Mouse (Mus musculus) ovary, adult 18-20 months (tissue): Measurements from ENCODE around the gene Naa15.
"Not testable (repeated sequence)": the region's sequence is repeated elsewhere in the genome, so short reads cannot be mapped to it uniquely, and the experiment has no call there.

Source experiments
- DNase-seq: peaks from one replicate; pipeline ENCODE4 v3.0.0; 2022; ENCODE audit warnings: low spot score, mixed read lengths

The Naa15 gene

DNA sequence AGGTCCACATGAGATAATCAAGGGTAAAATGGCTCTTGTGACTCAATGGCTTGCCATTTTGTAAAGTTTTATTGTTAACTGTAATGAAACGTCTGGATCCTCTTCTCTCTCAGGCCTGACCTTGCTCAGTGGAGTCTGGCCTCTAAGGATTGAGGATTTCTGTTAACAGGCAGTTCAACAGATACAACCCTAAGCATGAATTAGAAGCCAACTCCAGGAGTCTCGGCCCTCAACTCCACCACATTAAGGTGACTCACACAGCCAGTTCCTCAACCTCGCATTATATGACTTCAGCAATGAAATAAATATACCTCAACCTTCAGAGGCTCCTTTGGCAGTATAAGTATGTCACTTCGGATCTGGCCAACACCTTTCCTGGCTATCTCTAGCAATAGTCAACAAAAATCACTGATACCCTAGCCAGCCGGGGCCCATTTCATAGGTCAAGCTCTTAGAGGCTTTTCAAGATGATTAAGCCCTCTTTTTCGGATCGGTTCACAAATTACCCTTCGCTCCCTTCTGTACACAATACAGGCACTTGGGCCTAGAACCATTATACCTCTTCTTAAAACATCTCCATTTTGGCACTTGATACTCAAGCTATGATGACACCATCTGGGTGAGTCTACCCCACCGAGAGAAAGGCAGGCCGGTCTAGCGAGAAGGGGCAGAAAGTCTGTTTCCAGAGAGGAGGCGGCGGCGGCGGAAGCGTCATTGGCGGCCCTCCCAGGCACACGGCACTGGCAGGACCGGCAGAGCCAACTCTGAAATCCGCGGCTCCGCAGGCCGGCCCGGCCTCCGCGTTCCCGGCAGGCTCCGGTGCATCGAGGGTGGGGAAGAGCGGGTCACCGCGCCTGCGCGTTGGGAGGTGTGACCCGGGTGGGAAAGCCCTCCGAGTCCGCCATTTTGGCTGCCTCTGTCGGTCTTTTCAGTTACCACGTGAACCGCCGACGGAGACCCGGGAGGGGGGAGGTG is at the start of gene Naa15:
Gene Naa15, plus strand, starts transcription at position 51 of the 975 bp plus-strand sequence.
- peak; percentile 93 for DNase-seq

DNA sequence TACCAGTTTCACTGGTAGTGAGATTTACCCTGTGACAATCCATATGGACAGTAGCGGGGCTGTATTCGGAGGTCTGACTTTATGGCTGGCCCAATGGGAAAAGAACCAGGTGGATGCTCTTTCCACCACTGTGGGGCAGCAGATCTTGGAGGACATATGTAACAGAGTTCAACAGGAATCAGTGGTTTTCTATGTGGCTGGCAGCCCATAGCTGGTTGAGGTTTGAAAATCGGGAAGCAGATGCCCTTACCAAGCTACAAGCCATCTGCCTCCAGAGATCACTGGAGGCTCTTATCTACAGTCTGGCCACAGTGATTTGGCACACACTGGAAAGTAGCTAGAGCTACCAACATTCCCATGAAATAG is 49.4 kb upstream of the Naa15 start:
- DNase-seq, result no peak

DNA sequence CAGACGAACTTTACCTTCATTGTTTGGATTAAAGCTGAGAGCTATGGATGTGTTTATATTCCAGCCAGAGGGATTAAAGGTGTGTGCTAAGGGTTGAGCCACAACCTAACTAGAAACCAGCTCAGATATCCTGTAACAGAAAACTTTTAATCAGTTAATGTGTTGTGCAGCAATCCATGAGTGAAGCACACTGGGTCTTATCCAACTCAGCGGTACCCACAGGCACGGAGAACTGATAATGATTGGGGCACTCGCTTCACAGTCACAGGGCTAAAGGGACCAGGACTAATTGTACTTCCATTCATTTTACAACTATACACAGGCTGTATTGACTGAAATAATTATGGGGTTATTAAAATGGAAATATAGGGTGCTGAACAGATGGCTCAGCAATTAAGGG is 48.0 kb upstream of the Naa15 start:
- DNase-seq, result no peak

DNA sequence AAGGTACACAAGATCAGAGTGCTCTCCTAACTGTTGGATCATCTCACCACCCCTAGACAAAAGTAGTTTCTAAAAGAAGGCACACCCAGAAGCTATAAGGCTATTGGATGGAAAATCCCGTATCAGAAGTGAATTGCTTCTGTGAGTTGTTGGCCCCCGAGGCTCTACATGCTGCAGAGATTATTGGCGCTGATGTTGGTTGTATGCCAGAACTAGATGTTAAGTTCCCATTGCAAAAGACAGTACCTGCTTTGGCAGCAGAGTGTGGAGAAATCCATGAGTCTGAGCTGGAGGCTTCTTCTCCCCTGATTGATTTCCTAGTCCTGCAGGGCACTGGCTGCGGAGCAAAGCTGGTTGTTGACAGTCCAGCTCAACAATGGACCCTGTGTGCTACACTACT is 46.9 kb upstream of the Naa15 start:
- no peak for DNase-seq

DNA sequence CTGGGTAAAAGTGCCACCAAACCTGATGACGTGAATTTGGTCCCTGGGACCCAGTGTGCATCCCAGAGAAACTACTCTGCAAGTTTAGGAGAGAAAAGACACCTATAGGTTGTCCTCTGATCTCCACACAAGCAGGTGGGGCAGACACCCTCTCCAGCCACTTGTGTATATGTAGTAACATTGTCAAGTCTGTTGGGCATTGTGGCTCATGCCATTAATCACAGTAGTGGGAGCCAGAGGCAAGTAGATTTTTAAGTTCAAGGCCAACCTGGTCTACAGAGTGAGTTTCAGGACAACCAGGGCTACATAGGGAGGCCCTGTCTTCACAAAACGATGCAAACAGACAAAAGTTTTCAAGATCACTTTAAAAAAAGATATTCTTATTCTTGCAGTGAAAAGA is 43.1 kb upstream of the Naa15 start:
- DNase-seq, result no peak

DNA sequence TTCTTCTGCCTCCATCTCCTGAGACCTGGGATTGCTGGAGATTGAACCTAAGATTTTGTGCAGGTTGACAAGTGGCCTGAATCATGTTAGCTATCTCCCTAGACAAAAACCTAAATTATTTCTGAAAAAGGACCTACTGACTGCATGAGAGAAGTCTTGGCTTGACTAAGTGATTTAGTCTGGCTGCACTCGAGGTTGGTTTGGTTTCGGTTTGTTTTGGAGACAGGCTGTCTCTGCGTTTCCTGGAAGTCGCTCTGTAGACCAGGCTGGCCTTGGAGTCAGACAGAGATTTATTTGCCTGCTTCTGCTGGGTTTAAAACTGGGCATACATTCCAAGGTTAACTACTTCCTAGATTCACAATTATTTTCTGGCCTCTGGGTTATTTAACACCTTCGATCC is 42.1 kb upstream of the Naa15 start:
- DNase-seq, result peak; percentile 51

DNA sequence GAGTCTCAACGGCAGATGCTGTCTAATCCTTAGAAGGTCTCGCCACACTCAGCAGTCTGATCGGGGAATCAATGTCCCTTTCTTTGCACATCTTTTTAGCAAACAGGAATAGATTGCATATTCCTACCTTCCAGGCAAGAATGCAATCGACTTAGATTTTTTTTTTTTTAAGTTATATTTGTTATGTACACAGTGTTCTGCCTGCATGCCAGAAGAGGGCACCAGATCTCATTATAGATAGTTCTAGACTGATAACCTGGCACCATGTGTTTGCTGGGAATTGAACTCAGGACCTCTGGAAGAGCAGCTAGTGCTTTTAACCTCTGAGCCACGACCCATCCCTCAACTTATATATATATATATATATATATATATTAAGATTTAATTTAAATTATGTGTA is 41.4 kb upstream of the Naa15 start:
- DNase-seq, result no peak

DNA sequence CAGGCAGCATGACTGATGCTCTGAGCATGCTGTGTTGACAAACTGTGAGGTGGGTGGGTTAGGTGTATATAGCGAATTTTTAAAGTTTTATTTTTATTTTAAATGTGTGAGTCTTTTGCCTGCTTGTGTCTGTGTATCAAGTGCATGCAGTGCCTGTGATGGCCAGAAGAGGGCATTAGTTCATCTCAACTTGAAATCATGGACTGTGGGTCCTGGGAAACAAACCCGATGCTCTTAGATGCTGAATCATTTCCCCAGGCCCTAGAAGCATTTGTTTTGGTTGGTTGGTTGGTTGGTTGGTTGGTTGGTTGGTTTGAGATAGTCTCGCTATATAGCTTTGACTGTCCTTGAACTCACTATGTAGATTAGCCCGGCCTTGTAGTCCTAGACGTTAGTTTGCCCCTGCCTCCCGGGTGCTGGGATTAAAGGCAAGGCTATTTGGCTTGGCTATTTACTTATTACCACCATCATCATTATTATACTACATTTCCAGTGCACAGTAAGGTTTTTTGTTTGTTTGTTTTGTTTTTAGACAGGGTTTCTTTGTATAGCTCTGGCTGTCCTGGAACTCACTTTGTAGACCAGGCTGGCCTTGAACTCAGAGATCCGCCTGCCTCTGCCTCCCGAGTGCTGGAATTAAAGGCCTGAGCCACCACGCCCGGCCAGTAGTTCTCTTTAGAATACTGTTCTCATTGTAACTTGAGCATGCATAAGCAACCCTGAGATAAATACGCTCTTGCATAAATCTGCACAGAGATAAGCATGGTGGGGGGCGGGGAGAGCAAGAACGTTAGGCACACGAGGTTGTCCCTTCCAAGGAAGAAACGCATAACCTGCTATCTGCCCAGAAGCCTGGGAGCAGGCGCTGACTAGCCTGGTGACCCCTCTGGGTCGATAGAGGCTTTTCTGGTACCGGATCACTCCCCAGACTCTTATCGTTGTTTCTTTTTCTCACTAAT is 39.4 kb upstream of the Naa15 start:
- DNase-seq, result no peak

DNA sequence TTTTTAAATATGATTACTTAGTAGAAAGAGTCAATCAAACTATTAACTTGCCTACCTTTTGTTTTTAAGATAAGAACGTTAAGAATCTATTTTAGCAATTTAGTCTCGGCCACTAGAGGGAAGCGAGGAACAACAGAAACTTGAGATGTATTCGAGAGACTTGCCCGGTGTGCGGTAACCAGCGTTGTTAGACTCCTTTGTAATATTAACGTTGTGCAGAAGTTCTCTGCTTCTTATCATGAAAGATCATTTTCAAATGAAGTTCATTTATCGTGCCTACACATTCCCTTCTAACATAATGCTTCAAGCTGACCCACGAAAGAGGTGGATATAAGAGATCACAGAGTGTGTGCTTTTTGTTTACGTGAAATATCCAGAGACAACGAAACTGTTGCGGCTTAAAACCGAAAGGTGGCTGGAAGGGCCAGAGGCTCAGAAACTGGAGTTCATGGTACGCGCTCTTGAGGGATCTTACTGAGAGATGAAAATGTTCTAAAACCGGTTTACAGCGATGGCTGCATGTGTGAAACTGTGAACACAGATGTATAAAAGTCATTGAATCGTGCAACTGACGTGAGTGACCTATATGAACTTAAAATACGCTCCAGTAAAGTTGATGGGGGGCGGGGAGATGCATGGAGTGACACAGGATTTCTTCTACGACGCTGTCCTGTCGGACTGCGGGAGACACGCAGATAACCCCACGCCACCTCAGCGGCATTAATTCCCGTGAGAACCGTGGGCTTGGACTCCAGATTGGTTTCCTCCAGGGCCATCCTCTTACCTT is 36.9 kb upstream of the Naa15 start:
- DNase-seq, result no peak

DNA sequence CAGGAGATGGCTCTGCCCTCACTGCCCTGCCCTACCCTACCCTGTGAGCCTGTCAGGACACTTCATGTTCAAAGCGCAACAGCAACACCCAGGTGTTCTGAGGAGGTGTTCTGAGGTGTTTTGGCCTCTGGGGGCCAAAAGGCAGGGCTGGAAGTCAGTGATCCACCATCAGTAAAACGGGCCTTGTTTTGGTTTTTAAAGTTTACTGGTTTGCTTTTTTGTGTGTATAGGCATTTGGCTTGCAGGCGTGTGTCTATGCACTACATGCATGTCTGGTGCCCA is 36.3 kb upstream of the Naa15 start:
- DNase-seq, result no peak

DNA sequence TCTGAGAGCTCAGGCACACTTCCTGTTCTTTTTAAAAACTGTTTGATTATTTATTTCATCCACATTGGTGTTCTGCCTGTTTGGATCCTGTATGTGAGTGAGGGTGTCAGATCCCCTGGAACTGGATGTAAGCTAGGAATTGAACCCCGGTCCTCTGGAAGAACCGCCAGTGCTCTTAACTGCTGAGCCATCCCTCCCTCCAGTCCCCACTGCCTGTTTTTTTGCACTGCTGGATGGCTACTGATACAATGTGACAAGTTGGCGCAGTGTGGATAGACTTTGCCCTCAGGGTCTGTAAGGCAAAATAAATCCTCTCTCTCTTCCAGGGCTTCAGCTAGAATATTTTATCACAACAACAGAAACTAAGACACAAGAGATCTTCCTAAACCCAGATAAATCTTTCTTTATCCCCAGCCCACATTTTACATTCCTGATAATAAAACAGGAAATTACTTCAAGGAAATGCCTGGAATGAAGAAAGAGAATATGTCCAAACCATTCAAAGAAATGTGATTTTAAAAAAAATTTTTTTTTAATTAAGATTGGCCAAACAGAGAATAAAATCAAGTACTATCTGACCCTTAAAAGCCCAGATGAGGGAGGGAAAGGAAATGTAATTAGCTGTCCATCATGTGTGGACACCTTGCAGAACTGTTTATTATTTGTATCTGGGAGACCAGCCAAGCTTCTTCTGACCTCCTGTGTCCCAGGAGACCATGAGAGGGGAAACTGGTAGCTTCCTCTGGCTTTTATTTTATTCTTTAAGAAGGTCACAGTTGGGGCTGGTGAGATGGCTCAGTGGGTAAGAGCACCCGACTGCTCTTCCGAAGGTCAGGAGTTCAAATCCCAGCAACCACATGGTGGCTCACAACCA is 34.9 kb upstream of the Naa15 start:
- no peak for DNase-seq

DNA sequence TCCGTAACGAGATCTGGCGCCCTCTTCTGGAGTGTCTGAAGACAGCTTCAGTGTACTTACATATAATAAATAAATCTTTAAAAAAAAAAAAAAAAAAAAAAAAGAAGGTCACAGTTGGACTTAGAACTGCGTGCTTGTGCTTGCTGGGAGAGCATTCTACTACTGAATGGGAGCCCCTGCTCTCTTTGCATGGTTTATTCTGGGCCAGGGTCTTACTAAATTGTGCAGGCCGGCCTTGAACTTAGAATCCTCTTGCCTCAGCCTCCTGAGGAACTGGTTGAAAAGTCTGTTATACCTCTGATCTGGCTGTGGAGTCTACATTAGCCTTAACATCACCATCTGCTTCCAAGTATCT is 34.3 kb upstream of the Naa15 start:
- no peak for DNase-seq

DNA sequence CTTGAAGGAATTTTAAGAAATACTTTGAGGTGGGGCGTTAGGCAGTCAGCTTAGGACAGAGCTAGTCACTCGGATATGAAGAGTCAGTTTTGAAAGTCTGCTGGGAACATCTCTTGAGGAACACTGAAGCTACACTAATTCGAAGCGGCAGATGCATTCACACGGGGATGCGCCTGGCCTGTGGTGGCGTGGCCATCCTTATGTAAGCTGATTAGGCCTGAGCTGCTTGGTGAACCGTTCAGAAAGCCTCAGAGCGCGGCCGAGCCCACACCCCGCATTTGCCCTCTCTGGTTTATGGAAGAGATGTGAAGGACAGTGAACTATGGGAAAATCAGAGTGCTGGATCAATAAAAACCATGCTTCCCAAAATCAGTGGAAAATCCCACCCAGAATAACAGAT is 31.5 kb upstream of the Naa15 start:
- no peak for DNase-seq

DNA sequence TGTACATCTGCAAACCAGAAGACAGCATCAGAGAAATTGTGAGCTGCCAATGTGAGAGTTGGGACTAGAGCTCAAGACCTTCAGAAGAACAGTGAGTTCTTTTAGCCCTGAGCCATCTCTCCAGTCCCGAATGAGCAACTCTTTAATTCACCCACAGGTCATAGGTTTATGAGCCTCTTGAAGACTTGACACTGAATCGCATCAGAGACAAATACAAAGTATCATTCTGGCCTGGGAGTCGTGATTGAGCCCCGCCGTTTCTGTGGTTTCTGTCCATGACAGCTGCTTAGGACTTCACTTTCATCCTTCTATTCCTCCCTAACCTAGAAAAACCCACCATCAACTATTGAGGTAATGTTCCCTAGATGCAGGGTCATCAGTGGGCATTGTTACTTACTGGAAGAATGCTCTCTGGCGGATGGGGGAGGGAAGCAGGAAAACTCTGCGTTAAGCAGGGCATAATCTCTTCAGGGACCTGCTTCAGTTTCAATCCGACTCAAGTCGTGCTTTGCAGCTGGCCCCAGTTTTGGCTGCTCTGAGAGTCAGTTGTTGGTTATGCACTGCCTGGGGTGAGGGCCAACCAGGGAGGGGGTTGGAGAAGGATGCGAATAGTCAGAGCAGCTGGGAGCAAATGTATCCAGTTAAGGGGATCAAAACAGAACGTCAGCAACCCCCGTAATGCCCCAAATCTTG is 28.4 kb upstream of the Naa15 start:
- DNase-seq, result no peak

DNA sequence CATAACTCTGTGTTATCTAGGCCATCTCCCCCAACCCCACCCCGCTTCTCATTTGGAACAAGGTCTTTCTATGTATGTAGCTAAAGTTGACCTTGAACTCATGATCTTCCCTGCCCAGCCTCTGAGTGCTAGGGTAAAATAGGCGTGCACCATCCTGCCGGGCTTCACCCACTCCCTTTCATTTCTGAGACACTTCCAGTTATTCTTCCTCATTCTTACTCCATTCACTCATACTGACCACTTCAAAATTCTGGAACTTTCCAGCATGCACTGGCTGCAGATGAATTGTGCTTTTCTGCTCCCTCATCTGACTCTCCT is 27.9 kb upstream of the Naa15 start:
- DNase-seq, result peak; percentile 44

DNA sequence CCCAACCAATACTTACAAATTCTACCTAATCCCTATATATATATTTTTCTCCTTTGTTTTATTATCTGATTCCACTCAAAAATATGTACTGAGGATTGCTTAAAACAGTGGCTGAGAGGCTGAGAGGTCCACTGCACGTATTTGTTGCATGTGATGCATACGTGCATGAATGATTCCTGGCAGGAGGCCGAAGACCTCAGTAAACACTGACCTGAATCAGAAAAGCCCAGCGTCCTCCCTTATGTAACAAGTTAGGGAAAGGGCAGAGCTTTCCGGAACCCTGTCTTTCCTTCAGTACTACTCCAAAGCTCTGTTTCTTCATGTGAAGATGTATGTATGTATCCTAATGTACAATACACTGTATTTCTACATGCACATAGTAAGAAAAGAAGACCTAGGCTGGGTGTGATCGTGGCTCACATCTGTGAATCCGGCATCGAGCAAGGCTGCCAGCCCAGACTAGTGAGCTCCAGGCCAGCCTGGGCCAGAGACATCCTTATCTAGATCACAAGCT is 27.0 kb upstream of the Naa15 start:
- no peak for DNase-seq

DNA sequence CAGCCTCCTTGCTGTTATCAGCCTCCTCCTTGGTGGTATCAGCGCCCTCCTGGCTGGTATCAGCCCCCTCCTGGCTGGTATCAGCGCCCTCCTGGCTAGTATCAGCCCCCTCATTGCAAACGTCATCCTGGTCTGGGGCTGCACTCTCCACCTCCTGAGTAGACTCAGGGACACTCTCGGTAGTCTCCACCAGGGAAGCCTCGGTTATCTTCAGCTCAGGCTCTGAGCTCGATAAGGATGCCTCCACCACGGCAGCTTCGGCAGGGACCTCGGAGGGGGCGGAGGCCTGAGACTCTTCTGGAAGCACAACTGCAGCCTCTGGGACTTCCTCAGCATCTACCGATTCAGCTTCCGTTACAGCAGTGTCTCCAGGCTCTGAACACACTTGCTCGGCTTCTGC is 26.0 kb upstream of the Naa15 start:
- DNase-seq, result peak; percentile 37

DNA sequence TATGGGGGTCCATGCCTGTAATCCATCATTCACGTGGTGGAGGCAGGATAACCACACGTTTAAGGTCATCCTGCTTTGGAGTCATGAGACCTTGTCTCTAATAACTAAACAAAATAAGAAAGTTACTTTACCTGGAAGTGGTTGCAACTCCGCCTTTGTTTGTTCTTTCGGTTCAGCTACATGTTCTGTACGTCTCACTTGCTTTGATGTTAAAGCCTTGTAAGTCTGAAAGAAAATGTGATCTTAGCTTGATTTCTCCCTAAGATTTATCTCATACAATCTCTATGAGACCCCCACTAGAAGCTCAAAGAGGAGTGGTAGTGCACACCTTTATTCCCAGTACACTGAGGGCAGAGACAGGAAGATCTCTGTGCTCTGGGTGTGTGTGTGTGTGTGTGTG is 23.9 kb upstream of the Naa15 start:
- DNase-seq, result no peak

DNA sequence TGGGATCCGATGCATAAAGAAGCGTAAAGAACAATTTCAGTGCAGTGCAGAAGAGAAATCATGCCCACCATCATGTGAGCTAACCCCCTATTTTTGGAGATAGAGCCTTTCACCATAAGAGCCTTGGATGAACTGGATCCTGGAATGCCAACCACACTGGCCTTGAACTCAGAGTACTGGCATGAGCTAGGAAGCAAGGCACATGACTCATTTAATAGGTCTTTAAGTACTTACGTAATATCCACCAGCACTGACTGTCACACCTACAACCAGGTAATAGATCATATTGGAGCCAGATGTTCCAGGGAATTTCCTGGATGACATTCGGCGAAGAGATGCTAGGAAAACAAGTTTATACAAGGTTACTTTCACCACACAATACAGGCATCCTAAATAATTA is 23.4 kb upstream of the Naa15 start:
- DNase-seq, result no peak

DNA sequence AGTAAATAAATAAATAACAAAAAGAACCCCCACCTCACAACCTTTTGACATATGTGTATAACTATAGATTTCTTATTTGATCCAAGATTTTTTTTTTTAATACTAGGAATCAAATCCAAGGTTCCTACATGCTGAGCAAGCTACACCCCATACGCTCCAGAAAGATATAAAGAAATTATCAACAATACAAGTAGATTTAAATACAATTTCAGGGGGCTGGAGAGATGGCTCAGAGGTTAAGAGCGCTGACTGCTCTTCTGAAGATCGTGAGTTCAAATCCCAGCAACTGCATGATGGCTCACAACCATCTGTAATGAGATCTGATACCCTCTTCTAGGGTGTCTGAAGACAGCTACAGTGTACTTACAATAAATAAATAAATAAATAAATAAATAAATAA is 21.9 kb upstream of the Naa15 start:
- DNase-seq, result not testable (repeated sequence)

DNA sequence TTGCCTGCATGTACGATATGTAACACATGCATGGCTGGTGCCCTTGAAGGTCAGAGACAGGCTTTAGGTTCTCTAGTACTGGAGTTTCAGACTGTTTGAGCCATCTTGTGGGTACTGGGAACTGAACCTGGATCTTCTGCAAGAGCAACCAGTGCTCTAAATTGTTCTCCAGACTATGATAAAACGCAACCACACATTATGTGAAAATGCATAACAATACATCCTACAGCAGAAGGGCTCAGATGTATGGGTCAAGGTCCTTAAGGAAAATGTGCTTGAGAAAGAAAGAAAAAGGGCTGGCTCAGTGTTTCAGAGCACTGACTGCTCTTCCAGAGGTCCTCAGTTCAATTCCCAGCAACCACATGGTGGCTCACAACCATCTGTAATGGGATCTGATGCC is 21.3 kb upstream of the Naa15 start:
- DNase-seq, result no peak
